Mouse (Mus musculus) lung, postnatal 36 days (tissue): ENCODE results near the gene Trmo.

ENCODE experiments used
- DNase-seq: peaks from one replicate; pipeline ENCODE4 v3.0.0; 2022; ENCODE audit warnings: mixed read lengths

Gene Trmo

DNA sequence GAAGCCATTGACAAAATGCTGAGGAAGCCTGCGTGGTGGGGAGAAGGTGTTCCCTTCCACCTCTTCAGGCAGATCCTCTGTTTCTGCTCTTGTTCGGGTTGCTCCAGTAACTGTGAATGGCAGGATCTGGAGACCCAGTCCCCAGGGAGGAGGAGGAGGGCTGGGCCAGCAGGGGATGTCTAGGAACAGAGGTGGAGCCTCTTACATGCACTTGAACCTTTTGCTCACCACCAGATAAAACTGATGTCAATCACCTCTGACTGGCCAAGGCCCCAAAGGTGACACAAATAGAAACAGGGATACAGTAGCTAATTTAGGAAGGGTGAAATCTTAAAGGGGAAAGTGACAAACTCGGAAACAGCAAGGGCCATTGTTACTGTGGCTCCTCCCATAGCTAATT is 51.2 kb downstream of the Trmo start:
- no peak for DNase-seq

DNA sequence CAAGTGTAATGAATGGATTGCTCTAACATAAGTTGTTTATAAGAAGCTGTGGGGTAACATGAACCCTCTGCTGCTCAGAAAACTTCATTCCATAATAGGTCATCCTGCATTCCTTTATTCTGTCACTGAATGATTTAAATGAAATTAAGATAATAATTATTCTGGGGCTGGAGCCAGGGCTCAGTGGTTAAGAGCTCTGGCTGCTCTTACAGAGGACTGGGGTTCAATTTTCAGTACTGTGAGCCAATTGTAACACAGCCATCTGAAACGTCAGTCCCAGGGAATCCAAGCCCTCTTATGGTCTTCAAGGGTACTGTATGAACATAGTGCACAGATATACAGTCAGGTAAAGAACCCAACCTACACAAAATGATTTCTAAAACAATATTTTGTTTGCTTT is 53.4 kb downstream of the Trmo start:
- no peak for DNase-seq

DNA sequence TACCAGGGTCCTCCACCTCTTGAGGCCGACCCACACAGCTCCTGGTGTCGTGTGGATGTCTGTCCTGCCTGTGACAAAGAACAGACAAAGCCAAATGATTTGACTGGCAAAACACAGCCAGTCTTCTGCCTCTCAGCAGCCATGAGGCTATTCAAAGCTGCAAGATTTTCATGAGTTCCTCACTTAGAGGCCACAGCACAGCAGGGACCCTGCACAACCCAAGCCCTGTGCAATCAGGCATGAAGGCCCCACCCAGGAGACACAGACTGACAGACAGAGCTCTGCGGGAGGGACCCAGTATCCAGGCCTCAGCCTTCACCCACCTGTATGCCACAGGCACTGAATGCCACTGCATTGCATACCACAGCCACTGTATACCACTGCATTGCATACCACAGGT is 60.3 kb downstream of the Trmo start:
- no peak for DNase-seq
